Mouse (Mus musculus): ENCODE results near the gene Ccdc57. TPM values are rescaled to one million over a fixed set of nuclear protein-coding genes. Genes with fewer than 3 reads are reported as not detected.
A peak's percentile ranks its signal among the peaks of the same experiment; 100 is the strongest.
"Not testable (repeated sequence)": the region's sequence is repeated elsewhere in the genome, so short reads cannot be mapped to it uniquely, and the experiment has no call there.

The Ccdc57 gene
- polyA plus RNA-seq, 1 experiment from 2014 or later, result 4.7 TPM

DNA sequence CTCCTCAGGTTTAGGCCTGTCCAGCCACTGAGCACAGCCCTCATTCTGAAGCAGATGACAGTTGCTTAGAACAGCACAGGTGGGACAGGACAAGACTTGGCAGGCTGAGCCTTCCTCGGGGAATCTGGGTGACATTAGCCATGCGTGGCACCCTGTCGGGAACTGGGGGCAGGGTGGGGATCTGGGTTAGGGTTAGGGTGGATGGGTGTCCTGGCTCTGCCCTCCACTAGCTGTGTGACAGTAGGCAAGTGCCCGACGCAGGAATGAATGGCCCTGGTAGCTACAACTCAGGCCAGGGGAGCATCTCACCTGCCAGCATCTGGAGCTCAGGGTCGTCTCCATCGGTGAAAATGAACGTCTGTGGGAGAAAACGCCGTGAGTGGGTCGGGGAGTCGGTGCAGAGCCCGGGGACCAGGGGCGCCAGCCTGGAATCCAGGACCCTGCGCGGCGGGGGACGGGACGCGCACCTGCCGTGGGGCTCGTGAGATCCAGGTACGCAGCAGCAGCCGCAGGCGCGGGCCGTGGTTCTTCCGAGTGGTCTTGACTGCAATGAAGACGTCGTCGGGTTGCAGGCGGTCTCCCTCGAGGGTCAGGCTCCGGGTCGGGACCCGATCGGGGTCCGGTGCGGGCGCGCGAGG lies 149.1 kb downstream of the Ccdc57 start:
- Histone ChIP-seq H3K27ac (peak overlapping the region; percentile 66), H3K9me3 (no peaks in the 10 kb centered on the region), H3K4me3 (peak overlapping the region; percentile 99), H3K27me3 (replicated peaks) (peaks cover 4% of the 10 kb centered on the region; the same call in 1 of the 2 replicates), H3K36me3 (peaks cover 60% of the 10 kb centered on the region), H3K4me2 (replicated peaks) (peak overlapping the region; percentile 99), H3K9ac (peak overlapping the region; percentile 93), H3K4me1 (peaks cover 20% of the 10 kb centered on the region)
- WGBS, result 2% methylated on average over 42 of the region's 42 CpGs
- peak; percentile 30; the same call in 1 of the 2 replicates for ATAC-seq (ENCODE audit: low FRiP score, low read depth)

DNA sequence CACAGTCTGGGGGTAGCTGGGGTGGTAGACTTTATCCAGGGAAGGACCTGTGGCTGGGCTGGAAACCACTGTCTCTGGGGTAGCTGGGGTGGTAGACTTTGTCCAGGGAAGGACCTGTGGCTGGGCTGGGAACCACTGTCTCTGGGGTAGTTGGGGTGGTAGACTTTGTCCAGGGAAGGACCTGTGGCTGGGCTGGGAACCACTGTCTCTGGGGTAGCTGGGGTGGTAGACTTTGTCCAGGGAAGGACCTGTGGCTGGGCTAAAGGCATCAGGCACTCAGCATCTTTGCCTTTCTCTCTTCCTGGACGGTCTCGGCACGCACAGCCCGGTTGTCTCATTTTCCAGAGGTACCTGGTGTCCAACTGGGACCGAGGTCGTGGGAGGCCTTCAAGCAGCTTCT lies 151.3 kb downstream of the Ccdc57 start:
- WGBS, result 91% methylated on average over 6 of the region's 6 CpGs

DNA sequence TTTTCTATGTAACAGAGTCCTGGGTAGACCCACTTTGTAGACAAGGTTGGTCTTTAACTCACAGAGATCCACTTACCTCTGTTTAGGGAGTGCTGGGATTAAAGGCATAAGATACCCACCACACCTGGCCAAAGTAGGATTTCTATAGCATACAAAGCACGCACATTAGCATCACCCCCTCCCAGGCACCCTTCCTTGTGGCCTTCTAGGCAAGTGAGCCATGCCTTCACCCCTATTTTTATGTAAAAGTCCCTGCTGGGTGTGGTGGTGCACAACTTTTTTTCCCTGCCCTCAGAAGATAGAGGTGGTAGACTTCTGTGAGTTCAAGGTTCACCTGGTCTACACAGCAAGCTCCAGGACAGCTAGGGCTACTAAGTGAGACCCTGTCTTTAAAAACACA lies 152.8 kb downstream of the Ccdc57 start:
- H3K4me3 ChIP-seq, result no peak overlapping the region
- no peak overlapping the region for H3K4me2 ChIP-seq (replicated peaks)
- H3K27ac ChIP-seq, result no peak overlapping the region
- H3K4me1 ChIP-seq, result peaks cover 17% of the 10 kb centered on the region
- no peaks in the 10 kb centered on the region for H3K9me3 ChIP-seq
- H3K36me3 ChIP-seq, result peaks cover 29% of the 10 kb centered on the region
- no peak for ATAC-seq (ENCODE audit: low FRiP score, low read depth)
- 84% methylated on average over 1 of the region's 1 CpGs for WGBS
- peaks cover 4% of the 10 kb centered on the region; the same call in 1 of the 2 replicates for H3K27me3 ChIP-seq (replicated peaks)
- no peak overlapping the region for H3K9ac ChIP-seq

More for the DNA sequence above, 151.3 kb downstream of the Ccdc57 start:
- not testable (repeated sequence) for H3K27me3 ChIP-seq (replicated peaks); H3K4me3 ChIP-seq; ATAC-seq (ENCODE audit: low FRiP score, low read depth); H3K4me2 ChIP-seq (replicated peaks); H3K27ac ChIP-seq; H3K9me3 ChIP-seq; H3K9ac ChIP-seq
- Histone ChIP-seq H3K36me3 (peaks cover 38% of the 10 kb centered on the region), H3K4me1 (peaks cover 20% of the 10 kb centered on the region)

DNA sequence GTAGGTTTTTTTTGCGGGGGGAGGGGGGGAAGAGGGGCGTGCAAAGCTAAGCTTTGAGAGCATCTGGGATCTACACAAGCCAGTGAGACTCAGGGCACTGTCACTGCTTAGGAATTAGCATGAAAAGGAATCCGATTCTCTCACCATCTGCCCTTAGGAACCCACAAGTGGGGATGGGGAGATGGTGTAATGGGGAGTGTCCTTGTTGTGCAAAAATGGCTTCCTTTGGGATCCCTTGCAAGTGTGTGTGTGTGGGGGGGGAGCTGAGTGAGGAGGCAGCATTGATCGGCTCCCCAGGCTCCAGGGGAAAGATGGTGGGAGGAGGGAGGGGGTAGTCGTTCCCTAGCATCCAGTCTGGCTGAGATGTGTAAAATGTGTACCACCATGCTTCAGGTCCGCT lies 155.5 kb downstream of the Ccdc57 start:
- no peaks in the 10 kb centered on the region for H3K9me3 ChIP-seq
- no peak overlapping the region for H3K27ac ChIP-seq
- ATAC-seq (ENCODE audit: low FRiP score, low read depth), result no peak
- H3K36me3 ChIP-seq, result peaks cover 20% of the 10 kb centered on the region
- H3K9ac ChIP-seq, result no peak overlapping the region
- H3K4me2 ChIP-seq (replicated peaks), result no peak overlapping the region
- no peaks in the 10 kb centered on the region for H3K27me3 ChIP-seq (replicated peaks)
- WGBS, result 27% methylated on average over 6 of the region's 6 CpGs
- peaks cover 5% of the 10 kb centered on the region; the same call in 1 of the 2 replicates for H3K4me1 ChIP-seq
- no peak overlapping the region for H3K4me3 ChIP-seq

Other genes with a start within 250 kb of the Ccdc57 start
- 108 and 114 TPM in 2 replicates for gene Cenpx, start 219.1 kb downstream of the Ccdc57 start, polyA plus RNA-seq (2016; fragmentation: Nextera tagmentation; extraction: Ambion mirVana)
- 70.9 and 72.6 TPM in 2 replicates for gene Lrrc45, start 218.9 kb downstream of the Ccdc57 start, polyA plus RNA-seq (2016; fragmentation: Nextera tagmentation; extraction: Ambion mirVana)
- gene Rac3, start 211.4 kb downstream of the Ccdc57 start, polyA plus RNA-seq (2016; fragmentation: Nextera tagmentation; extraction: Ambion mirVana), result 118 and 119 TPM in 2 replicates
- gene Dcxr, start 205.6 kb downstream of the Ccdc57 start, polyA plus RNA-seq (2016; fragmentation: Nextera tagmentation; extraction: Ambion mirVana), result 12.3 and 16.7 TPM in 2 replicates
- 0.95 and 1.6 TPM in 2 replicates for gene Cbr2, start 200.8 kb downstream of the Ccdc57 start, polyA plus RNA-seq (2016; fragmentation: Nextera tagmentation; extraction: Ambion mirVana)
- 3.6 TPM in 2 replicates for gene Hmga1b, start 170.1 kb downstream of the Ccdc57 start, polyA plus RNA-seq (2016; fragmentation: Nextera tagmentation; extraction: Ambion mirVana)
- 77.2 and 81.3 TPM in 2 replicates for gene Rfng, start 148.7 kb downstream of the Ccdc57 start, polyA plus RNA-seq (2016; fragmentation: Nextera tagmentation; extraction: Ambion mirVana)
- gene Gps1, start 148.6 kb downstream of the Ccdc57 start, polyA plus RNA-seq (2016; fragmentation: Nextera tagmentation; extraction: Ambion mirVana), result 250 and 258 TPM in 2 replicates
- gene Dus1l, start 136.5 kb downstream of the Ccdc57 start, polyA plus RNA-seq (2016; fragmentation: Nextera tagmentation; extraction: Ambion mirVana), result 63.5 and 65.5 TPM in 2 replicates
- gene Fasn, start 108.3 kb downstream of the Ccdc57 start, polyA plus RNA-seq (2016; fragmentation: Nextera tagmentation; extraction: Ambion mirVana), result 87.6 and 102 TPM in 2 replicates
- 31.8 and 38.4 TPM in 2 replicates for gene Slc16a3, start 15.6 kb upstream of the Ccdc57 start, polyA plus RNA-seq (2016; fragmentation: Nextera tagmentation; extraction: Ambion mirVana)
- gene Csnk1d, start 58.5 kb upstream of the Ccdc57 start, polyA plus RNA-seq (2016; fragmentation: Nextera tagmentation; extraction: Ambion mirVana), result 157 TPM in 2 replicates
- 0.34 and 0.47 TPM in 2 replicates for gene Cd7, start 106.5 kb upstream of the Ccdc57 start, polyA plus RNA-seq (2016; fragmentation: Nextera tagmentation; extraction: Ambion mirVana)
- gene Sectm1b, start 130.7 kb upstream of the Ccdc57 start, polyA plus RNA-seq (2016; fragmentation: Nextera tagmentation; extraction: Ambion mirVana), result not detected in 2 replicates
- gene Sectm1a, start 148.3 kb upstream of the Ccdc57 start, polyA plus RNA-seq (2016; fragmentation: Nextera tagmentation; extraction: Ambion mirVana), result not detected in 2 replicates
- gene Tex19.2, start 185.8 kb upstream of the Ccdc57 start, polyA plus RNA-seq (2016; fragmentation: Nextera tagmentation; extraction: Ambion mirVana), result not detected in 2 replicates
- gene Tex19.1, start 213.3 kb upstream of the Ccdc57 start, polyA plus RNA-seq (2016; fragmentation: Nextera tagmentation; extraction: Ambion mirVana), result not detected in 2 replicates
- gene Uts2r, start 227.4 kb upstream of the Ccdc57 start, polyA plus RNA-seq (2016; fragmentation: Nextera tagmentation; extraction: Ambion mirVana), result 0.25 and 0.46 TPM in 2 replicates

All from neural tube, embryonic 12.5 days (tissue).